Mouse (Mus musculus) midbrain, embryonic 14.5 days (tissue): ENCODE data around the gene Dap. TPM values are rescaled to one million over a fixed set of nuclear protein-coding genes. Genes with fewer than 3 reads are reported as not detected.

Experiments
- ATAC-seq: fragments of 200-750 bp; cut with Nextera tagmentation; 2 replicates; pipeline ENCODE4 v1.8.0; 2017; ENCODE audit warnings: moderate number of reproducible peaks, moderate library complexity; ENCODE audit not compliant: low FRiP score, low TSS enrichment
- DNase-seq: peaks from one replicate; pipeline ENCODE4 v3.0.0-alpha.2; 2015
- H3K27ac ChIP-seq: fragments of 300-500 bp; sonication (generic); replicated peaks from 2 replicates; pipeline ENCODE4 v1.5.1; 2014; ENCODE audit warnings: mild to moderate bottlenecking, low read depth, low read length, moderate library complexity
- H3K27me3 ChIP-seq: fragments of 300-500 bp; sonication (generic); 2 replicates; pipeline ENCODE4 v1.6.1; 2014; ENCODE audit warnings: low read length, control low read depth, mixed read lengths; ENCODE audit not compliant: control insufficient read depth, insufficient read depth
- H3K36me3 ChIP-seq: fragments of 300-500 bp; sonication (generic); 2 replicates; pipeline ENCODE4 v1.6.1; 2014; ENCODE audit warnings: low read length, control low read depth; ENCODE audit not compliant: control insufficient read depth, insufficient read depth
- H3K4me1 ChIP-seq: fragments of 300-500 bp; sonication (generic); 2 replicates; pipeline ENCODE4 v1.6.1; 2014; ENCODE audit warnings: mild to moderate bottlenecking, antibody characterized with exemption, low read length, control low read depth; ENCODE audit not compliant: control insufficient read depth, insufficient read depth
- H3K4me2 ChIP-seq: fragments of 300-500 bp; sonication (generic); 2 replicates; pipeline ENCODE4 v1.6.1; 2014; ENCODE audit warnings: mild to moderate bottlenecking, low read length, moderate library complexity
- H3K4me3 ChIP-seq: fragments of 300-500 bp; sonication (generic); replicated peaks from 2 replicates; pipeline ENCODE4 v1.5.1; 2014; ENCODE audit warnings: low read depth, low read length
- H3K9ac ChIP-seq: fragments of 300-500 bp; sonication (generic); replicated peaks from 2 replicates; pipeline ENCODE4 v1.6.1; 2014; ENCODE audit warnings: mild to moderate bottlenecking, low read length, moderate library complexity
- H3K9me3 ChIP-seq: fragments of 300-500 bp; sonication (generic); 2 replicates; pipeline ENCODE4 v1.6.1; 2016; ENCODE audit warnings: low read length, control low read depth, mixed read lengths; ENCODE audit not compliant: control insufficient read depth
- WGBS: fragments of 180-500 bp; shearing (Covaris S2); extraction: QIAGEN DNeasy Blood & Tissue Kit; methylation state at CpG from one replicate; pipeline ENCODE4 v1.1.7; 2014; 5-methylcytosine and 5-hydroxymethylcytosine counted together
- polyA plus RNA-seq: library from polyadenylated mRNA; unstranded; fragments of >200 nt; fragmentation: Nextera tagmentation; extraction: Ambion mirVana; gene quantifications from 2 replicates; pipeline ENCODE4 v1.2.1, GENCODE M21; 2014

The Dap gene
- polyA plus RNA-seq, 1 experiment from 2014 or later, result 27.4 TPM

DNA sequence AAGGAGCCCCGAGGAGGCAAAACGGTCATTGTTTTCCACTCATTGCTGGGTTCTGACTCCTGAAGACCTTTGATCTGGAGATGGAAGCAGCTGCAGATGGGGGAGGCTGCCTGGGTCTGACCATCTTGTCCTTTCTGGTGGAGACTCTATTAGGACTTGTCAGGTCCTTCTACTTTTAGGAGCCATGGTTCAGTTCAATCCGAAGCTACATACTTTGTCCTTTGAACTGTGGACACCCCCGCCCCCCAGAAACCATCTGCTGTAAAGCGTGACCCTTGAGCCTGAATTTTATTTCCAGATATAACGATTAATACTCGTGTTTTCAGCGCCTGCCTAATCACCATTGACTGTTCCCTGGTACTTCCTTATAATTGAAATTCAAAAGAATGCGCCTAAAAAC, 38.2 kb downstream of the Dap start:
- H3K36me3 ChIP-seq, result no peaks in the 10 kb centered on the region
- H3K4me3 ChIP-seq, result no peak overlapping the region
- no peak overlapping the region for H3K27ac ChIP-seq
- WGBS, result 80% methylated on average over 9 of the region's 9 CpGs
- ATAC-seq, result no peak
- no peak overlapping the region for H3K4me2 ChIP-seq
- no peaks in the 10 kb centered on the region for H3K9me3 ChIP-seq
- H3K9ac ChIP-seq, result no peak overlapping the region
- H3K27me3 ChIP-seq, result no peaks in the 10 kb centered on the region
- H3K4me1 ChIP-seq, result no peaks in the 10 kb centered on the region
- no peak for DNase-seq

DNA sequence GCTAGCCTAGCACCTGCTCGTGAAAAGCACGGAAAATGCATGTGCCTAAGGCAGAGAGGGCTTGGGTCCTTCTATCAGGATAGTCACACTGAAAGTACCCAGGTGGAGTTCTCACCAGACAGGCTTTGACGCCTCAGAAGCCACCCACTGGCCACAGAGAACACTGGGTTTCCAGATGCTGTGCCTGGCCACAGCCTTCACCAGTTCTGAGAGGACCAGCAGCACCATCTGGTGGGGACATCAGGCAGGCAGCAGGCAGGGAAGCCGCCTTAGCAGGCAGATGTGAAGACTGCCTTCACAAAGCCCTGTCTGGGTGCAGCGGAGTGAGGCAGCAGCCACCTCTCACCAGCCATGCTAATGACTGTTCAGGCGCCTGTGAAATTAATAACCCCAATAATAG, 40.7 kb downstream of the Dap start:
- H3K4me3 ChIP-seq, result no peak overlapping the region
- H3K4me2 ChIP-seq, result no peak overlapping the region
- no peaks in the 10 kb centered on the region for H3K4me1 ChIP-seq
- peak; percentile 93 for DNase-seq
- no peak overlapping the region for H3K9ac ChIP-seq
- no peaks in the 10 kb centered on the region for H3K27me3 ChIP-seq
- 29% methylated on average over 6 of the region's 6 CpGs for WGBS
- ATAC-seq, result peak; percentile 87
- no peaks in the 10 kb centered on the region for H3K36me3 ChIP-seq
- H3K27ac ChIP-seq, result no peak overlapping the region
- no peaks in the 10 kb centered on the region for H3K9me3 ChIP-seq

DNA sequence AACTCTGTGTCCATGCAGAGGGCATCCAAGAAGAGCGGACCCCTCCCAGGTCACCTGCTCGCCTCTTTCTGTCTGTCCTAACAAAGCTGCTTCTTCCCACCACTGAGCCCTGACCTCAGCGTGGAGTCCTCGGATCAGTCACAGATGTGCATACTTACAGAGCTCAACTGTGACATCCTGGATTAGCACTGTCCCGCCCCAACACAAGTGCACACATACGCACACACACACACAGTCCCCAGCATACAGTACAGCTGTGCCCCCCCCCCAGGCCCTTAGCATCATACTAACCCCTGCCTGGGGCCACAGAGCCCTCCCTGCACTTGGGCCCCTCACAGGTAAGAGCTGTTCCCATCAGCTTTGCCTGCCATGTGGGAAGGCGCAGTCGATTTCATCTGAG, 41.3 kb downstream of the Dap start:
- no peaks in the 10 kb centered on the region for H3K36me3 ChIP-seq
- WGBS, result 90% methylated on average over 8 of the region's 8 CpGs
- H3K4me3 ChIP-seq, result no peak overlapping the region
- no peak overlapping the region for H3K4me2 ChIP-seq
- H3K9me3 ChIP-seq, result no peaks in the 10 kb centered on the region
- peak; percentile 28; the same call in 1 of the 2 replicates for ATAC-seq
- H3K4me1 ChIP-seq, result no peaks in the 10 kb centered on the region
- no peak for DNase-seq
- no peaks in the 10 kb centered on the region for H3K27me3 ChIP-seq
- no peak overlapping the region for H3K27ac ChIP-seq
- H3K9ac ChIP-seq, result no peak overlapping the region

GRCm38 (mm10) chr15:31265845-31266244, 41.7 kb downstream of the Dap start:
- no peak overlapping the region for H3K4me3 ChIP-seq
- 88% methylated on average over 12 of the region's 12 CpGs for WGBS
- H3K4me2 ChIP-seq, result no peak overlapping the region
- ATAC-seq (no peak), DNase-seq (no peak)
- H3K27ac ChIP-seq, result no peak overlapping the region
- no peak overlapping the region for H3K9ac ChIP-seq
- no peaks in the 10 kb centered on the region for H3K27me3 ChIP-seq
- no peaks in the 10 kb centered on the region for H3K36me3 ChIP-seq
- no peaks in the 10 kb centered on the region for H3K9me3 ChIP-seq
- no peaks in the 10 kb centered on the region for H3K4me1 ChIP-seq

DNA sequence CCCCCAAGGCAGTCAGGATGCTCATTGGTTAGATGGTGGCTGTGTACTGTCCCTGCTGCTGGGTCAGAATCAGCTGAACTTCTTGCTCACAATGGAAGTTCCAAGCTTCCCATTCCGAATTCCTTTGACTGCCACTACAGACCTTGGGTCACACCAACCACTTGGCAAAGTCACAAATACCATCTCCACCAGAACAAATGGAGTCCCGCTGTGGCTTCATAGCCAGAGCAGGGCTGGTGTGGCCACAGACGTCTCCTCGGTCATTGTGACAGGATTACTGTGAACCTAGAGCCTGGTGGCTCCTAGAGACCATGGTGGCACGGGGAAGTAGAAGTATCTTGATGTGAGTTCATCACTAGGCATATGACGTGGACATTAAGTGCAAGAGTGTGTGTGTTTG, 44.0 kb downstream of the Dap start:
- H3K4me1 ChIP-seq, result no peaks in the 10 kb centered on the region
- H3K36me3 ChIP-seq, result no peaks in the 10 kb centered on the region
- ATAC-seq (no peak), DNase-seq (no peak)
- no peak overlapping the region for H3K4me2 ChIP-seq
- H3K27me3 ChIP-seq, result no peaks in the 10 kb centered on the region
- no peak overlapping the region for H3K9ac ChIP-seq
- no peaks in the 10 kb centered on the region for H3K9me3 ChIP-seq
- H3K4me3 ChIP-seq, result no peak overlapping the region
- H3K27ac ChIP-seq, result no peak overlapping the region
- WGBS, result 87% methylated on average over 6 of the region's 6 CpGs

GRCm38 (mm10) chr15:31269558-31269957, 45.4 kb downstream of the Dap start:
- Histone ChIP-seq H3K9ac (no peak overlapping the region), H3K4me1 (no peaks in the 10 kb centered on the region), H3K4me3 (no peak overlapping the region), H3K36me3 (0 out of 2 replicates have a peak, but pooled peaks cover 3% of the 10 kb centered on the region), H3K27ac (no peak overlapping the region), H3K9me3 (no peaks in the 10 kb centered on the region), H3K4me2 (no peak overlapping the region), H3K27me3 (no peaks in the 10 kb centered on the region)
- 90% methylated on average over 4 of the region's 4 CpGs for WGBS
- DNase-seq (no peak), ATAC-seq (no peak)

DNA sequence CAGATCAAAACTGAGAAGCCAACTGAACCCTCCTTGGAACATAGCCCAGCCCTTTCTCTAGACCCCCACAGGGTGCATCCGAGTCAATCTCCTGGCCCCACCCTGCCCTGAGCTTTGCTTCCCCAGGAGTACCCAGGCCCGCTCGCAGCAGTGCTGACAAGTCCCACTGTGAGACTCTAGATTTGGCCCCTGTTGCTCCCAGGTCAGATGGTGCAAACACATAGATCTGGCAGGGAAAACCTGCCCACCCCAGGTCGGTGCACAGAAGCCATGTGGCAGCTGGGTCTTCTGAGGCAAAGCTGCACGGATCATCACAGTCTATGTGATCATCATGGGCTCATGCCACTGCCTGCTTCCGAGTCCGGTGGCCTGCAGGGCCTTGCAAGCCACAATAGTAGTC, 48.6 kb downstream of the Dap start:
- Histone ChIP-seq H3K27ac (no peak overlapping the region), H3K9ac (no peak overlapping the region), H3K4me2 (no peak overlapping the region), H3K27me3 (no peaks in the 10 kb centered on the region), H3K36me3 (0 out of 2 replicates have a peak, but pooled peaks cover 3% of the 10 kb centered on the region), H3K4me3 (no peak overlapping the region), H3K9me3 (no peaks in the 10 kb centered on the region), H3K4me1 (no peaks in the 10 kb centered on the region)
- DNase-seq (no peak), ATAC-seq (no peak)
- 86% methylated on average over 7 of the region's 7 CpGs for WGBS

DNA sequence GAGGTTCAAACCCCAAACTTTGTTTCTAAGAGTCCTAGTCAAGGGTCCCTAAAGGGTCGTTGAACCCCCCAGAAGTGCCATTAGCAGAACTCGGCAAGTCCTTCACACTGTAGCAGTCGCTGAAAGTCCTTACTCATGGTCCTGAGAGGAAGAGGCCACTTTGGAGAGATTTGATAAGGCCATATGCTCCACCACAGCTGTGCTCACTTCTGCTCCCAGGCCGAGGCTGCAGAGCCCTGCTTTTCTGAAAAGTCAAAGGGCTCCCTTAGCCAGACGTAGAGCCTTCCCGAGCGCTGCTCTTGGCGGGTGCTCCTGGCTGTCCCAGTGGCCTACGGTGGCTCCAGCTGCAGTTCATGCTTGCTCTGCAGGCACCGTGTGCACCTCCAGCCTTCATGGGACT, 49.4 kb downstream of the Dap start:
- H3K36me3 ChIP-seq, result 0 out of 2 replicates have a peak, but pooled peaks cover 3% of the 10 kb centered on the region
- 87% methylated on average over 10 of the region's 10 CpGs for WGBS

DNA sequence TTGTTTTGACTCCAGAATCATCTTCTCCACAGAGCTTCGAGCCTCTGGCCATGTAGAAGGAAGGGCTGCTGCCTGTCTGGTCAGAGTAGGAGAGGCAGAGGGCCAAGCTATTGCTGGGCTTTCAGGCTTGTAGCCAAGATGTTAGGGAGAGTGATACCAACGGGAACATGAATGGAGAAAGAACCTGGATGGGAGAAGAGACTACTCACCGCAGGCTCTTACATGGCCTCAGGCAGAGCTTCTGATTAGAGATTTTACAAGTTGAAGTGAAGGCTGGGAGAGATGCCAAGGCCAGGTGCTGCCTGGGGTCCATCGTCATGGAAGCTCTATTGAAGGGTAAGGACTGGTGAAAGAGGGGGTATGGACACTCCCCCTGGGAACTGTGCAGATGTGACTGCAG, 54.0 kb downstream of the Dap start:
- Histone ChIP-seq H3K27me3 (no peaks in the 10 kb centered on the region), H3K9me3 (no peaks in the 10 kb centered on the region), H3K4me2 (no peak overlapping the region), H3K27ac (no peak overlapping the region), H3K9ac (no peak overlapping the region), H3K36me3 (0 out of 2 replicates have a peak, but pooled peaks cover 3% of the 10 kb centered on the region), H3K4me3 (no peak overlapping the region), H3K4me1 (no peaks in the 10 kb centered on the region)
- ATAC-seq, result no peak
- DNase-seq, result no peak
- WGBS, result 66% methylated on average over 4 of the region's 4 CpGs

More for the DNA sequence above, 49.4 kb downstream of the Dap start:
- ATAC-seq (no peak), DNase-seq (no peak)
- Histone ChIP-seq H3K27me3 (no peaks in the 10 kb centered on the region), H3K9ac (no peak overlapping the region), H3K4me2 (no peak overlapping the region), H3K4me1 (no peaks in the 10 kb centered on the region), H3K27ac (no peak overlapping the region), H3K4me3 (no peak overlapping the region), H3K9me3 (no peaks in the 10 kb centered on the region)
